Mouse (Mus musculus): ENCODE results near the gene Adarb1. TPM values are rescaled to one million over a fixed set of nuclear protein-coding genes. Genes with fewer than 3 reads are reported as not detected.

The Adarb1 gene
- polyA plus RNA-seq, 1 experiment = 4.0 TPM

Other genes with a start within 250 kb of the Adarb1 start
- 24.0 and 31.2 TPM in 2 replicates for gene Pofut2, start 159.1 kb downstream of the Adarb1 start, polyA plus RNA-seq (2012; ENCODE audit: insufficient read depth, insufficient read length, missing spikeins)
- gene Fam207a, start 97.5 kb upstream of the Adarb1 start, polyA plus RNA-seq (2012; ENCODE audit: insufficient read depth, insufficient read length, missing spikeins) = 5.4 and 11.1 TPM in 2 replicates
- 4.3 and 4.4 TPM in 2 replicates for gene Itgb2, start 112.0 kb upstream of the Adarb1 start, polyA plus RNA-seq (2012; ENCODE audit: insufficient read depth, insufficient read length, missing spikeins)
- gene Pttg1ip, start 163.4 kb upstream of the Adarb1 start, polyA plus RNA-seq (2012; ENCODE audit: insufficient read depth, insufficient read length, missing spikeins) = 88.8 and 92.4 TPM in 2 replicates
- 58.1 and 84.9 TPM in 2 replicates for gene Sumo3, start 187.8 kb upstream of the Adarb1 start, polyA plus RNA-seq (2012; ENCODE audit: insufficient read depth, insufficient read length, missing spikeins)
- gene Gm49325, start 187.9 kb upstream of the Adarb1 start, polyA plus RNA-seq (2012; ENCODE audit: insufficient read depth, insufficient read length, missing spikeins) = 16.0 and 45.5 TPM in 2 replicates
- 23.3 and 26.1 TPM in 2 replicates for gene Ube2g2, start 204.0 kb upstream of the Adarb1 start, polyA plus RNA-seq (2012; ENCODE audit: insufficient read depth, insufficient read length, missing spikeins)

Data from brown adipose tissue, adult 24 weeks (tissue).